Mouse (Mus musculus) testis, adult 2 months (tissue): ENCODE results near the gene Prdm2.

ENCODE experiments used
- CTCF ChIP-seq: fragments of 200-500 bp; IDR thresholded peaks from 2 replicates; pipeline ENCODE4 v1.5.1; 2012; ENCODE audit warnings: low read depth, mild to moderate bottlenecking, inconsistent platforms, low read length, moderate library complexity; ENCODE audit not compliant: control insufficient read depth, insufficient read depth, insufficient replicate concordance
- POLR2A ChIP-seq: fragments of 200-500 bp; IDR thresholded peaks from 2 replicates; pipeline ENCODE4 v1.6.1; 2012; ENCODE audit warnings: low read depth, mild to moderate bottlenecking, inconsistent platforms, low read length, moderate library complexity; ENCODE audit not compliant: control insufficient read depth

- TF ChIP-seq CTCF (no peak), POLR2A (no peak)
These were observed 109.0 kb downstream of the Prdm2 start for GRCm38 (mm10) chr4:143103811-143104210.
